Mouse (Mus musculus): Measurements from ENCODE around the gene Aar2. TPM values are rescaled to one million over a fixed set of nuclear protein-coding genes. Genes with fewer than 3 reads are reported as not detected.

Gene Aar2
- total RNA-seq, 1 experiment, result 23.0 TPM

DNA sequence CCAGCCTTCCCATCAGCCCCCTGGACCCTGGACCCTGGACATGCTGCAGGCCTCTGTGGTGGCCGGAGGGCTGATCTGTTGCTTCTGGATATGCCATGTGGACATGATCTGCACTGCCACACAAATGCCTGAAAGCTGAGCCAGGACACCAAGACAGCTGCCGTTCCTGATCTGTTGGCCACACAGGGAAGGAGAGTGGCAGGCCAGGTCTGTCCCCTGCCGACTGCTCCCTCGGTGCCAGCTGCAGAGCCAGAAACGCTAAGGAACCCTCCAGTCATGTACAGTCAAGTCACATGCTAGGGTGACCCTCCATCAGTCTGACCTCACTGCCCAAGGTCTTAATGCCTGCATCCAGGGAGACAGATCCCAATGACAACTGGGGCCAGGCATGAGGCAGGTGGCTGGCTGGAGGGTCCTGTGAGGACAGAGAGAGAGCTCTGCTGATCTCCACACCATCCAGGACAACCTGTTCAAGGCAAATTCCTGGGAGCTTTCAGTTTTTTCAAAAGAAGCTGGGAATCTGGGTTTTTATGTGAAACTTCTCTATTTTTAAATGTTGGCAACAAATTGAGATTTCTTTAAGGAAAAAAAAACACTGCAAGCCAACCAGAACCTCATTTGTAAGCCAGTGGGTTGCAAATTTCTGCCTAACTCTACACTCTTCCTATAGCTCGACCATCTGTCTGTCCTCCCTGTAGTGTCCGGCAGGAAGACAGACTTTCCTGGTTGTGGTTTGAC is 29.6 kb downstream of the Aar2 start:
- in situ Hi-C loops (cut with MboI; ENCODE audit: low sequenced_read_pairs in 2 of 2, unreplicated experiment in 2 of 2), result no loop called here
- TF ChIP-seq HCFC1 (IDR thresholded peaks at IDR 0.05; ENCODE audit: borderline replicate concordance, insufficient read depth, low read length), result no peak
- TF ChIP-seq ZNF384 (IDR thresholded peaks at IDR 0.05; ENCODE audit: low read depth, low read length), result no peak
- no peak for TF ChIP-seq ZC3H11A (IDR thresholded peaks at IDR 0.05; ENCODE audit: borderline replicate concordance, low read depth, low read length)
- no peak for TF ChIP-seq CHD2 (IDR thresholded peaks at IDR 0.05; ENCODE audit: low read depth, low read length)
- TF ChIP-seq MAFK (IDR thresholded peaks at IDR 0.05; ENCODE audit: insufficient read depth, low read depth, low read length), result no peak

DNA sequence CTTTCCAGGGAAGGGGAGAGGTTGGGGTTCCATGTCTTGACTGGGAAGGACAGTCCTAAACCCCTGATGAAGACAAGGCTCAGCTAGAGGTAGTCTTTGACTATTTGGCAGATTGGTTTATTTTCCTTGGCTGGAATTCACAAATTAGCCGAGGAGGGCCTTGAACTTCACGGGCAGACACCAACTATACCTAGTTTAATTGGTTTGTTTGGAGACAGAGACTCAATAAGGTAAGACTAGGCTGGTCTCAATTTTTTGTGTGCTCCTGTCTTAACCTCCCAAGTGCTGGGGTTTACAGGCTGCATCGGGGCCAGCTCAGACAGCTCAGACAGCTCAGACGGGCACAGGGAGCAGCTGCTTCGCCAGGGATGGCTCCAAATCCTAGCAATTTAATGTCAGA is 33.1 kb downstream of the Aar2 start:
- in situ Hi-C loops (cut with MboI; ENCODE audit: low sequenced_read_pairs in 2 of 2, unreplicated experiment in 2 of 2), result no loop called here
- H3K4me3 ChIP-seq (ENCODE audit: insufficient read depth in 1 of 2, low read depth in 1 of 2, low read length in 2 of 2, poor library complexity in 1 of 2, severe bottlenecking in 1 of 2), result no peak overlapping the region

More for the DNA sequence above, 29.6 kb downstream of the Aar2 start:
- no peaks in the 10 kb centered on the region for H3K9me3 ChIP-seq (ENCODE audit: control insufficient read depth, insufficient read depth, low read depth, low read length)
- H3K9ac ChIP-seq (ENCODE audit: insufficient read depth, low read depth, low read length, poor library complexity, severe bottlenecking), result no peak overlapping the region
- no peaks in the 10 kb centered on the region for H3K4me1 ChIP-seq (ENCODE audit: control insufficient read depth in 2 of 2, insufficient read depth in 2 of 2, low read length in 2 of 2, poor library complexity in 1 of 2)
- H3K4me3 ChIP-seq (ENCODE audit: insufficient read depth in 1 of 2, low read depth in 1 of 2, low read length in 2 of 2, poor library complexity in 1 of 2, severe bottlenecking in 1 of 2), result no peak overlapping the region
- no peak overlapping the region for H3K27ac ChIP-seq (ENCODE audit: insufficient read depth, low read depth, low read length, poor library complexity, severe bottlenecking)
- no peak for DNase-seq (ENCODE audit: low read depth, low spot score)
- no peaks in the 10 kb centered on the region for H3K36me3 ChIP-seq (ENCODE audit: control insufficient read depth, insufficient read depth, low read length, poor library complexity, severe bottlenecking)

DNA sequence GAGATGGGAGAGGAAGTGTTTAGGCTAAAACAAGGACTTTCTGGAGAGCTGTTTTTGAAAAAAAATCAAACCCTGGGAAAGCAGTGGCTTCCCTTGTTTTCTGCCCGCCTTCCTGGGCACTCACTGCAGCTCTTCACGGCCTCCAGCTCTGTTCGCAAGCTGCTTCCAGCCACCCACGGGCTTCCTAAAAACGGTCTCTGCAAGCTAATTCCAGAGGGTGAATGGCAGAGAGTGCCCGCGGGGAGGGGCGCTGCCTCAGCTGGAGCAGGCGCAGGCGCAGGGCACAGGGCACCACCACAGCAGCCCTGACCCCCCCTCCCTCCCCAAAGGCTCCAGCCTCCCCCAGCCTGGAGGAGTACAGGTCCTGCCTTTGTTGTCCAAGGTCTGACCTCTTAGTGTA is 33.9 kb downstream of the Aar2 start:
- Histone ChIP-seq H3K4me1 (ENCODE audit: control insufficient read depth in 2 of 2, insufficient read depth in 2 of 2, low read length in 2 of 2, poor library complexity in 1 of 2) (peaks cover 0 to 2% of the 10 kb centered on the region in 2 experiments; a peak in 1 of 4 replicates), H3K9ac (ENCODE audit: insufficient read depth, low read depth, low read length, poor library complexity, severe bottlenecking) (no peak overlapping the region), H3K36me3 (ENCODE audit: control insufficient read depth, insufficient read depth, low read length, poor library complexity, severe bottlenecking) (no peaks in the 10 kb centered on the region), H3K4me3 (ENCODE audit: insufficient read depth in 1 of 2, low read depth in 1 of 2, low read length in 2 of 2, poor library complexity in 1 of 2, severe bottlenecking in 1 of 2) (no peak overlapping the region), H3K27ac (ENCODE audit: insufficient read depth, low read depth, low read length, poor library complexity, severe bottlenecking) (no peak overlapping the region), H3K9me3 (ENCODE audit: control insufficient read depth, insufficient read depth, low read depth, low read length) (no peaks in the 10 kb centered on the region)
- DNase-seq (ENCODE audit: low read depth, low spot score), result no peak
- TF ChIP-seq CHD2 (IDR thresholded peaks at IDR 0.05; ENCODE audit: low read depth, low read length) (no peak), HCFC1 (IDR thresholded peaks at IDR 0.05; ENCODE audit: borderline replicate concordance, insufficient read depth, low read length) (no peak), ZC3H11A (IDR thresholded peaks at IDR 0.05; ENCODE audit: borderline replicate concordance, low read depth, low read length) (no peak), ZNF384 (IDR thresholded peaks at IDR 0.05; ENCODE audit: low read depth, low read length) (no peak), MAFK (IDR thresholded peaks at IDR 0.05; ENCODE audit: insufficient read depth, low read depth, low read length) (no peak)
- in situ Hi-C loops (cut with MboI; ENCODE audit: low sequenced_read_pairs in 2 of 2, unreplicated experiment in 2 of 2), result no loop called here

More for the DNA sequence above, 33.1 kb downstream of the Aar2 start:
- Histone ChIP-seq H3K9me3 (ENCODE audit: control insufficient read depth, insufficient read depth, low read depth, low read length) (no peaks in the 10 kb centered on the region), H3K4me1 (ENCODE audit: control insufficient read depth in 2 of 2, insufficient read depth in 2 of 2, low read length in 2 of 2, poor library complexity in 1 of 2) (peaks cover 0 to 2% of the 10 kb centered on the region in 2 experiments; a peak in 1 of 4 replicates), H3K9ac (ENCODE audit: insufficient read depth, low read depth, low read length, poor library complexity, severe bottlenecking) (no peak overlapping the region), H3K36me3 (ENCODE audit: control insufficient read depth, insufficient read depth, low read length, poor library complexity, severe bottlenecking) (no peaks in the 10 kb centered on the region), H3K27ac (ENCODE audit: insufficient read depth, low read depth, low read length, poor library complexity, severe bottlenecking) (no peak overlapping the region)
- no peak for DNase-seq (ENCODE audit: low read depth, low spot score)
- TF ChIP-seq HCFC1 (IDR thresholded peaks at IDR 0.05; ENCODE audit: borderline replicate concordance, insufficient read depth, low read length), result no peak
- no peak for TF ChIP-seq CHD2 (IDR thresholded peaks at IDR 0.05; ENCODE audit: low read depth, low read length)
- no peak for TF ChIP-seq ZC3H11A (IDR thresholded peaks at IDR 0.05; ENCODE audit: borderline replicate concordance, low read depth, low read length)
- no peak for TF ChIP-seq ZNF384 (IDR thresholded peaks at IDR 0.05; ENCODE audit: low read depth, low read length)

DNA sequence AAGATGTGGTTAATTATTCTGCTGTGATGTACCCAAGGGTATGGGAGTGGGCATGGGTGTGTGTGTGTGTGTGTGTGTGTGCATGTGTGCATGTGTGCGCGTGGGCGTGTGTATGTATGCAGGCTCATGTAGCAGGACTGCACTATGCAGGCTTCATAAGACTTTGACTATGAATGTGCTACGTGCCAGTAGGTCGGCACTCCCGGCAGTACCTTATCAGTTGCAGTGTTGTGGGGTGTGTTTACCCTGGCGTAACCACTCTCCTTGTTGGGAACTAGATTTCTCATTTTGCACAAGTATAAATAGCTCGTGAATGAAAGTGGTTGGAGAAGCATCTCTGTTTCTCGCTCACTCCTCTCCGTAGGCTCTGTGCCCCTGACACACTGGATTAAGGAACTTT is 35.5 kb downstream of the Aar2 start:
- no peak for DNase-seq (ENCODE audit: low read depth, low spot score)
- no peaks in the 10 kb centered on the region for H3K36me3 ChIP-seq (ENCODE audit: control insufficient read depth, insufficient read depth, low read length, poor library complexity, severe bottlenecking)
- H3K4me1 ChIP-seq (ENCODE audit: control insufficient read depth in 2 of 2, insufficient read depth in 2 of 2, low read length in 2 of 2, poor library complexity in 1 of 2), result peaks cover 0 to 2% of the 10 kb centered on the region in 2 experiments; a peak in 1 of 4 replicates
- no peaks in the 10 kb centered on the region for H3K9me3 ChIP-seq (ENCODE audit: control insufficient read depth, insufficient read depth, low read depth, low read length)
- TF ChIP-seq CHD2 (IDR thresholded peaks at IDR 0.05; ENCODE audit: low read depth, low read length) (no peak), MAFK (IDR thresholded peaks at IDR 0.05; ENCODE audit: insufficient read depth, low read depth, low read length) (no peak), HCFC1 (IDR thresholded peaks at IDR 0.05; ENCODE audit: borderline replicate concordance, insufficient read depth, low read length) (no peak), ZNF384 (IDR thresholded peaks at IDR 0.05; ENCODE audit: low read depth, low read length) (no peak), ZC3H11A (IDR thresholded peaks at IDR 0.05; ENCODE audit: borderline replicate concordance, low read depth, low read length) (no peak)
- no peak overlapping the region for H3K27ac ChIP-seq (ENCODE audit: insufficient read depth, low read depth, low read length, poor library complexity, severe bottlenecking)
- in situ Hi-C loops (cut with MboI; ENCODE audit: low sequenced_read_pairs in 2 of 2, unreplicated experiment in 2 of 2), result no loop called here
- H3K9ac ChIP-seq (ENCODE audit: insufficient read depth, low read depth, low read length, poor library complexity, severe bottlenecking), result no peak overlapping the region
- H3K4me3 ChIP-seq (ENCODE audit: insufficient read depth in 1 of 2, low read depth in 1 of 2, low read length in 2 of 2, poor library complexity in 1 of 2, severe bottlenecking in 1 of 2), result no peak overlapping the region
